In genomic region chr7:25000211-25000610, GRCm38 (mm10) we compare ENCODE assay signal across 18 mouse cellular contexts. TPM values are rescaled to one million over a fixed set of nuclear protein-coding genes. Genes with fewer than 3 reads are reported as not detected.
DNase-seq lines count a peak whose midpoint lies in the region; ATAC-seq and TF ChIP-seq lines count a peak whose summit lies in the region.
"Had no signal": no experiment of that assay in that cellular context is flagged by ENCODE, and none has a peak within 500 bp of the region (broad histone marks: within the 10 kb centered on the region; RNA-seq: fewer than 3 reads in every experiment).

No protein-coding gene starts in this region.

- no peak for TF ChIP-seq POLR2A in bone marrow, adult 2 months (IDR thresholded peaks at IDR 0.05; ENCODE audit: borderline replicate concordance, control insufficient read depth, low read depth, low read length)
- no peak for TF ChIP-seq POLR2A in myocyte (IDR thresholded peaks at IDR 0.05; ENCODE audit: insufficient read length, low read depth)

- H3K4me1 ChIP-seq in bone marrow, adult 2 months (ENCODE audit: control insufficient read depth, insufficient read depth, low read length): no peaks in the 10 kb centered on the region; the same call in none of the 2 replicates
- H3K4me1 ChIP-seq in lung, postnatal 0 days (ENCODE audit: insufficient read depth, low read depth, low read length): no peaks in the 10 kb centered on the region

- no peak overlapping the region for H3ac ChIP-seq in myocyte (ENCODE audit: control insufficient read depth, insufficient read length)

- no peaks in the 10 kb centered on the region for H3K9me3 ChIP-seq in lung, postnatal 0 days (ENCODE audit: low read length)
- H3K9me3 ChIP-seq: heart, embryonic 13.5 days; limb, embryonic 13.5 days had no signal

- peak; percentile 29 for ATAC-seq in CD4-positive, CD25-positive, alpha-beta regulatory T cell, adult 4 months
- ATAC-seq in lung, postnatal 0 days: no peak
- ATAC-seq: forebrain, postnatal 0 days; intestine, embryonic 16.5 days had no signal

- 21% methylated on average over 7 of the region's 7 CpGs for WGBS in bone marrow, adult 2 months
- 63% methylated on average over 7 of the region's 7 CpGs for WGBS in lung, postnatal 0 days

- no peak overlapping the region for H3K4me3 ChIP-seq in bone marrow, adult 2 months (replicated peaks; ENCODE audit: control insufficient read depth, low read depth, low read length)
- H3K4me3 ChIP-seq in myocyte: no peak overlapping the region
- no peak overlapping the region for H3K4me3 ChIP-seq in lung, postnatal 0 days (ENCODE audit: low read depth, low read length)
- H3K4me3 ChIP-seq: heart, embryonic 13.5 days; limb, embryonic 13.5 days had no signal

- TF ChIP-seq CTCF in bone marrow, adult 2 months (IDR thresholded peaks at IDR 0.05; ENCODE audit: control insufficient read depth, insufficient read depth, low read length): no peak
- TF ChIP-seq CTCF in lung, postnatal 0 days (IDR thresholded peaks at IDR 0.05): no peak

- no peaks in the 10 kb centered on the region for H3K36me3 ChIP-seq in myocyte (ENCODE audit: control insufficient read depth, insufficient read depth)
- H3K36me3 ChIP-seq in lung, postnatal 0 days (ENCODE audit: insufficient read depth, low read length): no peaks in the 10 kb centered on the region
- H3K36me3 ChIP-seq: heart, embryonic 13.5 days; limb, embryonic 13.5 days had no signal

- no peak for TF ChIP-seq EP300 in lung, postnatal 0 days (IDR thresholded peaks at IDR 0.05)

- no peak overlapping the region for H3K9ac ChIP-seq in lung, postnatal 0 days (replicated peaks; ENCODE audit: low read depth)
- H3K9ac ChIP-seq: forebrain, postnatal 0 days; heart, embryonic 13.5 days; limb, embryonic 13.5 days had no signal

- no peak overlapping the region for H3K4me2 ChIP-seq in myocyte (ENCODE audit: low read depth)
- no peak overlapping the region for H3K4me2 ChIP-seq in lung, postnatal 0 days (replicated peaks; ENCODE audit: low read depth, low read length)
- H3K4me2 ChIP-seq: heart, embryonic 13.5 days; limb, embryonic 13.5 days had no signal

- H3K27ac ChIP-seq in bone marrow, adult 2 months (ENCODE audit: control insufficient read depth, insufficient read depth, low read depth, low read length, poor library complexity): peak overlapping the region; percentile 62
- H3K27ac ChIP-seq in lung, postnatal 0 days (ENCODE audit: low read length): no peak overlapping the region
- H3K27ac ChIP-seq: heart, embryonic 13.5 days; limb, embryonic 13.5 days; macrophage had no signal

- H3K27me3 ChIP-seq in myocyte (ENCODE audit: control insufficient read depth, insufficient read depth, insufficient read length): peaks cover 7% of the 10 kb centered on the region
- H3K27me3 ChIP-seq in lung, postnatal 0 days (replicated peaks; ENCODE audit: insufficient read depth, low read length): 0 out of 2 replicates have a peak, but pooled peaks cover under 1% of the 10 kb centered on the region

- H3K79me2 ChIP-seq in myocyte (ENCODE audit: control insufficient read depth, insufficient read depth): no peaks in the 10 kb centered on the region

- DNase-seq in thymus, postnatal 25 days: peak; percentile 59
- no peak for DNase-seq in lung, postnatal 0 days (ENCODE audit: low spot score)
- no peak for DNase-seq in layer of hippocampus, postnatal 14 days (ENCODE audit: low spot score in 2 of 2)
- no peak for DNase-seq in Muller cell, postnatal 12 days (ENCODE audit: inconsistent ontology term)
- DNase-seq: cerebellum, adult 11 months; forebrain, postnatal 0 days; kidney, postnatal 14 days had no signal

TF ChIP-seq in myocyte, 11 proteins besides CTCF, POLR2A, EP300 and RAD21:
- no peak for TF ChIP-seq SRF (IDR thresholded peaks at IDR 0.05; ENCODE audit: control insufficient read depth, insufficient read length, low read depth)
- peak; percentile 14 to 80 (median 71) for TF ChIP-seq MYOD1 (IDR thresholded peaks at IDR 0.05; ENCODE audit: control insufficient read depth in 1 of 3, insufficient read length in 2 of 3, low read depth in 2 of 3)
- TF ChIP-seq MYOG (IDR thresholded peaks at IDR 0.05; ENCODE audit: control insufficient read depth in 1 of 3, insufficient read depth in 1 of 3, insufficient read length in 2 of 3, low read depth in 2 of 3): peak; percentile 2 to 58 (median 8)
- no peak for TF ChIP-seq USF1 (IDR thresholded peaks at IDR 0.05; ENCODE audit: low read depth)
- TF ChIP-seq MAX (IDR thresholded peaks at IDR 0.05; ENCODE audit: low read depth): no peak
- no peak for TF ChIP-seq TCF3 (IDR thresholded peaks at IDR 0.05; ENCODE audit: insufficient read length, low read depth)
- no peak for TF ChIP-seq TCF12 (IDR thresholded peaks at IDR 0.05; ENCODE audit: insufficient read depth, poor library complexity, severe bottlenecking)
- TF ChIP-seq REST (IDR thresholded peaks at IDR 0.05; ENCODE audit: insufficient read depth, insufficient read length): no peak
- peak; percentile 70 for TF ChIP-seq CEBPB (IDR thresholded peaks at IDR 0.05; ENCODE audit: insufficient read depth, poor library complexity, severe bottlenecking)
- TF ChIP-seq E2F4 (IDR thresholded peaks at IDR 0.05; ENCODE audit: insufficient read depth): no peak
- no peak for TF ChIP-seq POLR2AphosphoS2 (IDR thresholded peaks at IDR 0.05; ENCODE audit: insufficient read length, low read depth)

RNA-seq across cellular contexts. Expression of gene Atp1a3, which starts 5.5 kb away (rescaled TPM):
- polyA plus RNA-seq in CD4-positive, CD25-positive, alpha-beta regulatory T cell, adult 4 months (2017; shearing (Covaris generic)): 1 to 10 TPM; 2.3 TPM
- 6.1 and 13.9 TPM in 2 replicates for polyA plus RNA-seq in bone marrow, adult 2 months (2011; ENCODE audit: insufficient read depth, insufficient read length, low replicate concordance, missing spikeins)
- polyA plus RNA-seq in myocyte (2012; fragmentation: generic; extraction: Trizol): 6.6 TPM
- 0.57 and 0.73 TPM in 2 replicates for polyA plus RNA-seq in lung, postnatal 0 days (2015; fragmentation: Nextera tagmentation; extraction: Ambion mirVana)
- total RNA-seq in layer of hippocampus, postnatal 14 days (2021): 1,000 to 10,000 TPM; 2,620 to 2,738 TPM

RNA-seq across cellular contexts. Expression of gene Rabac1, which starts 27.7 kb away (rescaled TPM):
- polyA plus RNA-seq in CD4-positive, CD25-positive, alpha-beta regulatory T cell, adult 4 months (2017; shearing (Covaris generic)): 100 to 1,000 TPM; 187 to 237 TPM
- polyA plus RNA-seq in bone marrow, adult 2 months (2011; ENCODE audit: insufficient read depth, insufficient read length, low replicate concordance, missing spikeins): 31.0 and 76.4 TPM in 2 replicates
- 309 TPM for polyA plus RNA-seq in myocyte (2012; fragmentation: generic; extraction: Trizol)
- 488 and 561 TPM in 2 replicates for polyA plus RNA-seq in lung, postnatal 0 days (2015; fragmentation: Nextera tagmentation; extraction: Ambion mirVana)
- total RNA-seq in layer of hippocampus, postnatal 14 days (2021): 100 to 1,000 TPM; 262 to 275 TPM

RNA-seq across cellular contexts. Expression of gene Gm4881, which starts 55.9 kb away (rescaled TPM):
- polyA plus RNA-seq in CD4-positive, CD25-positive, alpha-beta regulatory T cell, adult 4 months (2017; shearing (Covaris generic)): not detected
- polyA plus RNA-seq in bone marrow, adult 2 months (2011; ENCODE audit: insufficient read depth, insufficient read length, low replicate concordance, missing spikeins): not detected in 2 replicates
- polyA plus RNA-seq in myocyte (2012; fragmentation: generic; extraction: Trizol): not detected
- not detected in 2 replicates for polyA plus RNA-seq in lung, postnatal 0 days (2015; fragmentation: Nextera tagmentation; extraction: Ambion mirVana)
- not detected for total RNA-seq in layer of hippocampus, postnatal 14 days (2021)
- total RNA-seq: ES-E14; gastrocnemius, adult 8-10 months; neutrophil, adult 5-6 weeks had no signal
- polyA plus RNA-seq: heart, embryonic 13.5 days; intestine, embryonic 16.5 days; limb, embryonic 13.5 days; liver, embryonic 16.5 days; macrophage had no signal
